Mouse (Mus musculus) adrenal gland, postnatal 10 days (tissue): Measurements from ENCODE around the gene Vim. TPM values are rescaled to one million over a fixed set of nuclear protein-coding genes. Genes with fewer than 3 reads are reported as not detected.

ENCODE experiments used
- total RNA-seq, 2 experiments: library from RNA; stranded (reverse); gene quantifications; 2 replicates each; pipeline ENCODE4 v1.2.3; 2021

Vim gene
- total RNA-seq, 2 experiments from 2014 or later = 595 to 607 TPM

Other genes starting within 250 kb of the Vim start
- gene Cubn, start 82.1 kb upstream of the Vim start, total RNA-seq = under 1 TPM; 0.48 to 0.58 TPM
- 1 to 10 TPM; 5.7 to 9.6 TPM for gene Trdmt1, start 29.3 kb upstream of the Vim start, total RNA-seq
- gene St8sia6, start 220.1 kb downstream of the Vim start, total RNA-seq = 1 to 10 TPM; 1.6 to 1.8 TPM